Mouse (Mus musculus) retina, postnatal 1 day (tissue): ENCODE data around the gene Sycn.

Experiments used
- DNase-seq: peaks from one replicate; pipeline ENCODE4 v3.0.0-alpha.2; 2012

Sycn gene

GRCm38 (mm10) chr7:28560856-28561255 is 20.2 kb downstream of the Sycn start:
- no peak for DNase-seq

GRCm38 (mm10) chr7:28561967-28562366 is 21.3 kb downstream of the Sycn start:
- DNase-seq = no peak

- DNase-seq = no peak
Measured at GRCm38 (mm10) chr7:28562371-28562770, 21.7 kb downstream of the Sycn start.

DNA sequence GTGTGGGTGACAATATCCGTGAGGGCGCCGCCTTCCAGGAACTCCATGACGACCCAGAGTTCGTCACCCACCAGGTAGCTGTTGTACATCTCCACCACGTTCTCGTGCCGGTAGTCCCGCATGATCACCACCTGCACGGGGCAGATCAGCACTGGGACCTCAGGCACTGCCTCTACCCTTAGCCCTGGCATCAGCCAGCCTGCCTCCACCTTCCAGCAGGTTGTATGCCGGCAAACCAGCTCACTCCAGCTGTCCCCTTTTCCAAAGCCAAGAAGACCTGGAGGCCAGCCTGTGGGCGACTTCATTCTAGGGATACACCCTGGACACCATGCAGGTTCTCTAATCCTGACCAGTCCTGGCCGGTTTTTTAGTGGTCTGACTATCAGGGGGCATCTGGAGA is 22.3 kb downstream of the Sycn start:
- no peak for DNase-seq

DNA sequence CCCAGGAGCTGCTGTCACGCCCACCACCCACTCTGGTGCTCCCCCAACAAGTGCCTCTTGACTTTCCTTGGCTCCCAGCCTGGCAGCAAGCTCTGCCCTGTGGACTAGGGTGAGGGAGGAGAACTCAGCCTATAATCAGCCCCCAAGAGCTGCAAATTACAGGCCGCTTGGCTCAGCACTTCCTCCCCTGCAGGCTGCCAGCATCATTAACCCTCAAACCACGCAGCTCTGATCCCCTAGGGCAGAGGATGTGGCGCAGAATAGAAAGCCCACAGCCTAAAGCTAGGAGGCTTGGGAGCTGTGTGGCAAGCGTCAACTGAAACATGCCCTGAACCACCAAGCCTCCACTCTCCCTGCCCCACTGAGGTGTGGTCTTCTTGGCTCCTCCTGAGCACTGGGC is 24.7 kb downstream of the Sycn start:
- DNase-seq = no peak

GRCm38 (mm10) chr7:28567539-28567938 is 26.9 kb downstream of the Sycn start:
- no peak for DNase-seq

DNA sequence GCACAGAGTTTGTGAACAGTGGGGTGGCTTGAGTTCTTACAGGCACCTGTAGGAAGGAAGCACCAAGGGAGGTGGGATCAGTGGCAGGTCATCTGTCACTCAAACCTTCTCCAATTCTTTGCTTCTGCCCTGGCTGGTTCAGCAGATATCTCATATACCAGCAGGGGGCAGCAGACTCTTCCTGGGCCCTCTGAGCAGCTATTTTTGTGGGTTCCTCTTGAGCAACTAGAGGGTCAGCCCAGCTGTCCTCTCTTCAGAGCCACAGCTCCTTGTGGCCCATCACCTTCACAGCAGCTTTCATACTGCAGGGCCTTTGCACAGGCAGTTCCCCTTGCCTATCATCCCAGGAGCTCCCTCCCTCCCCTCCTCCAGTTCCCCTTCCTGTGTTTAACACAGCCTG is 27.6 kb downstream of the Sycn start:
- peak; percentile 79 for DNase-seq

- no peak for DNase-seq
Measured at GRCm38 (mm10) chr7:28570291-28570981, 29.8 kb downstream of the Sycn start.

GRCm38 (mm10) chr7:28570982-28571682 is 30.4 kb downstream of the Sycn start:
- peak; percentile 30 for DNase-seq

DNA sequence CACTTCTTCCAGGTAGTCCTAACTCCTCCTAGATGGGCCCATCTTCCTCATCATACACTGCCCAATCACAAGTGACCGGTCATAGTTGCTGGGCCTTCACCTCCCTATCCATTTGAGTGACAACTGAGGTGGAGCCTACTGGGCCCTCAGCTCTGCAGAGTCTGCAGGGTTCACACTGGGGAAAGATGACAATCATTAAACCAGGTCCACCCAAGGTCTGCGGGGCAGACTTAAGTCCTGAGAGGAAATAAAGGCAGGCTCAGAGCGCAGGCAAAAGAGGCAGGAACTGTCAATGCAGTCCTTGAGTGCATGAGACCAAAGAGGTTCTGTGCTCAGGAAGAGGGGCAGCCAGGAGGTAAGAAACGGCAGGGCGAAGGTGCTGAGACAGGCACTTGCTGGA is 32.0 kb downstream of the Sycn start:
- no peak for DNase-seq

DNA sequence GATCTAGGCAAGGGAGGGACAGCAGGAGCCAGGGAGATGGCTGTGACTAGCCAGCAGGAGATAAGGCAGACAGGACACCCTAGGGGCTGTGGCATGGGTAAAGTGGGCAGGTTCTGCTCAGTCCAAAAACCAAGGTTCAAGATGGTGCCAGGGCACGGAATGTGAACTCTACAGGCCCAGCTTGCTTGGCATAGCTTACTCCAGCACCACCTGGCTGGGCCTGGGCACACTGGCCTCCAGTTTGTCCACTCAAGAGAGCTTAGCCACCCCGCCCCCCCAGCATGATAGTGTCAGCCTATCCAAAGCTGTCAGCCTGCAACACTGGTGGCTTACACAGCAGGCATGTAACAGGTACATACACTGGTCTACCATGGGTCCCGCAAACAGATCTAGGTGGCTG is 32.6 kb downstream of the Sycn start:
- DNase-seq = no peak

DNA sequence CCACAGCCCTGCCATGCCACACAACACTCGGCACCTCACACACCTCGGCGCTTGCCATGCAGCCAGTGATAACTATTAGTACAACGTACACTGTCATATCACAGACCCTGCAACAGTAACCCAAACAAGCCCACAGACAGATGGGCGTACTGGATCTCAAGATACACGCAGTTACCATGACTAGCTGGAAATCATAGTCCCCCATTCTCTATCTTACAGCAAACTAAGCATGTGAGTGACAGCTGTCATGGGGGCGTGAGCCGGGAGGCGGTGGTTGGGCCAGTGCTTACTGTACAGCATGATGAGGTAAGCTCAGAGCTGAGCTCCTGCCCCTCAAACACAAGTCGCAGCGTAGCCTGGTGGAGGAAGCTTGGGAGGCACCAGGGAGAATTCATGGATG is 34.9 kb downstream of the Sycn start:
- no peak for DNase-seq

DNA sequence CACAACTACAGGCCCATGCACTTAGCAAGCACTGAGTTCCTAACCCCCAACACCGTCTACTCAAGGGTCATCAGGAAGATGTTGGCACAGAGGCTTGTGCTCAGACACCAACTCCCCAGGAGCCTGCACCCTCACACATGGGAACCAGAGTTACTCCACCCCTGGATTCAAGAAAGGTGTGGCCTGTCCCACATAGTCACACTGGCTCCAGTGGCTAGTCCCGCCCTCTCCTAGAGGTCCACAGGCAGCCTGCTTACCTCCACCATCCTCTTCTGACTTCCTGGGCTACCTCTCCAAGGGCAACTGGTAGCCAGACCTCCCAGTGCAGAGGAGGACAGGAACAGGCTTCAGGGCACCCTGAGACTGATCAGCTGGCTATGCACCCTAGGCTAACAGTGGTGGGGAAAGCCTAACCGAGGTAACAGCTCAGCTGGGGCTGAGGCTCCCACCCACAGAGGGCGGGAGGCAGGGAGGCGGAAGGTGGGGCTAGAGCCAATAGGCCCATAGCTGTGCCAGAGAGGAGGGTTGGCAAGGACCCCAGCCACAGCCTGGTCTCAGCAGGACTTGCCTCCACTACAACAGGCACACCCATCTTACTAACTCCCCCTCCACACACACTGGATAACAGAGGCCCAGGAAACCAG is 35.7 kb downstream of the Sycn start:
- no peak for DNase-seq

DNA sequence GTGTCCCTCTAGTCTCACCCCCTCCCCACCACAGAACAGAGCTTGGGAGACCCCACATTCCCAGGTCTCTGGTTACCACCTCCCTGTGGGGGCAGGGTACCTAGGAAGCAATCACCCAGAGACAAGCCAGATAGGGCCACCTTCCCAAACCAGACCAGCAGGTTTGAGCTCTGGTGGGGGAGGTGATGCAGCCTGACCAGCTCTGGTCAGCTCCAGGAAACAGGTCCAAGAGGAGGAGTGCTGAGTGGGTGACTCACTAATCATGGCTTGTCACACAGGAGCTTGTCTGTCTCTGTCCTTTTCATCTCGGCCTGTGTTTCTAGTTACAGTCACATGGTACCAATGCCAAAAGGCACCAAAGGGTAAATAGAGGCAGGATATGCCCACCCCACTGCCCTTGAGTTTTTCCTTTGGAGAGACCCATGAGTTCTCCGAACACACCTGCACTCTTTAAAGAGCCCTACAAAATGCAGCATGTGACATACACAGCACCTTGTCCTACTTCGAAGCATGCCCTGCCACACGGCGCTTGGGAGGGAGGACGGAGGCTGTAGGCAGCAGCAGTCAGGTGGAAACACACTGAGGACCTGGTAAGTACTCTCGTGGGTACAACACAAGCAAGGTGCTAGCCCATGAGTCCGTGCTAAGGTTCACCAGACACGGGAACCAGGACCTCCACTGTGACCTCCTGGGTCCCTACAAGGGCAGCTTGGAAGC is 37.3 kb downstream of the Sycn start:
- DNase-seq = no peak

GRCm38 (mm10) chr7:28578543-28579053 is 37.9 kb downstream of the Sycn start:
- DNase-seq = no peak

- DNase-seq = no peak
Measured at GRCm38 (mm10) chr7:28579826-28580225, 39.1 kb downstream of the Sycn start.

DNA sequence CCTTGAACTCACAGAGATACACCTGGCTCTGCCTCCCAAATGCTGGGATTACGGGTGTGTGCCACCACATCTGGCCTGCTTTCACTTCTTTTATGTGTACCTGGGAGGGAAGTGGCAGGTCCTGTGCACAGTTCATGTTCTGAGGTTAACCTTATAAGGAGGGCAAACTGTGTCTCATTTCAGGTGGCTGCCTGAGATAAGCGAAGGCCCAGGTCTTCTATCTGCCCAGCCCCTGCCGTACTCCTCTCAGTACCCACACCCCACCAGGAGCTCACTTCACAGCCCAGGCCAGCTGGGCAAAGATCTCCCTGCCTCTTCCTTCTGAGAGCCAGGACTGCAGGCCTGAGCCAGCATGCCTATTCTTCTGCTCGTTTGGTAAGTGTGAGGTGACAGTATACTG is 41.0 kb downstream of the Sycn start:
- DNase-seq = no peak

- DNase-seq = no peak
Measured at GRCm38 (mm10) chr7:28582841-28583240, 42.2 kb downstream of the Sycn start.

DNA sequence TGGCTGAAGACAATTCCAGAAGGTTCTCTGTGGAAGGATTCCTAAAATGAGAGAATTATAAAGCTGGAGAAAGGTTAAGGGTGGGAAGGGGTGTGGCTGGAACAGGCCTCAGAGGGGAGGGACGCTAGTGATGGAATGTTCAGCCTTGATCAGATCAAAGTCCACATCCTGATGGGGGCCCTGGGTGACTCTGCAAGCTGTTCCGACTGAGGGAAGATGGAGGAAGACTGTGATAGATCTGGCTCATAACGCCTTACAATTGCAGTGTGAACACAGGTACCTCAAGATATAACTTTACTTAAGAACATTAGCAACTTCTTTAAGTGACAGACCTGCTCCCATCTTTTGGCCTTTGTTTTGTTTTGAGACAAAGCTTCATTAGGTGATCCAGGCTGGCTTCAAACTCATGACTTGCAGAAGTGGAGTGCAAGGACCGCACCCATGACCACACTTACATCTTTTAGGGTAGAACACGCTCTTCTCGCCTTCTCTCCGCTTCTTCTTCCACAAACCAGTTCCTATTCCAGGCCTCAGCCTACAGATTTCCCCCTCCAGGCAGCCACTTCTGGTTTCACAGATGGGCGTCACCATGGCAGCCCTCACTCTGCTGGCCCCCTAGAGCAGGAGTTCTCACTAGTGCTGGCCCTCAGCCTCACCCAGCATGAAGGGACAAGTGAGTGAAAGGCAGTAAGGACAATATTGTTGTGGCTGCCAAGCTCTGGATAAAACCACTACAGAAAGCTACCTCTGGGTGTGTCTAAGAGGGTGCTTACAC is 43.1 kb downstream of the Sycn start:
- DNase-seq = no peak

DNA sequence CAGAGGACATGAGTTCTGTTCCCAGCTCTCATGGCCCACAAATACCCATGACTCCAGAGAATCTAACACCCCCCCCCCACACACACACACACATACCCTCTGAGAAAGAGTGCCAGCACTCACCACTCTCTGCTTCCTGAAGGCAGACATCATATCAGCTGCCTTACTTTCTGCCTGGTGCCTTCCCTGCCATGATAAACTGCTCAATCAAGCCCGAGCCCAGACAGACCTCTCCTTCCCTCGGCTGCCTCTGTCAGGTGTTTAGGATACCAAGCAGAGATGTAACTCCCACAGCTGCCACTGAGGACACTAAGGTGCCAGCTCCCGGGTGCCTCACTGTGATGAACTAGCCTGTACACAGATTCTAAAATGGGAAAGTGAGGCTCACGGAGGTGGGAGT is 43.8 kb downstream of the Sycn start:
- DNase-seq = no peak

- no peak for DNase-seq
Measured at GRCm38 (mm10) chr7:28585001-28585400, 44.3 kb downstream of the Sycn start.

GRCm38 (mm10) chr7:28586663-28587411 is 46.2 kb downstream of the Sycn start:
- peak; percentile 42 for DNase-seq
